Mouse (Mus musculus) ovary, adult 10 weeks (tissue): ENCODE results near the gene Mymx. TPM values are rescaled to one million over a fixed set of nuclear protein-coding genes. Genes with fewer than 3 reads are reported as not detected.

Experiments
- polyA plus RNA-seq: library from polyadenylated mRNA; stranded (reverse); fragments of 350-450 nt; fragmentation: Illumina TruSeq; extraction: RNeasy Lipid Tissue Mini Kit (QIAGEN cat#74804); gene quantifications from one replicate; pipeline ENCODE4 v1.2.3, GENCODE M21; 2014

Gene Mymx
- not detected for polyA plus RNA-seq

DNA sequence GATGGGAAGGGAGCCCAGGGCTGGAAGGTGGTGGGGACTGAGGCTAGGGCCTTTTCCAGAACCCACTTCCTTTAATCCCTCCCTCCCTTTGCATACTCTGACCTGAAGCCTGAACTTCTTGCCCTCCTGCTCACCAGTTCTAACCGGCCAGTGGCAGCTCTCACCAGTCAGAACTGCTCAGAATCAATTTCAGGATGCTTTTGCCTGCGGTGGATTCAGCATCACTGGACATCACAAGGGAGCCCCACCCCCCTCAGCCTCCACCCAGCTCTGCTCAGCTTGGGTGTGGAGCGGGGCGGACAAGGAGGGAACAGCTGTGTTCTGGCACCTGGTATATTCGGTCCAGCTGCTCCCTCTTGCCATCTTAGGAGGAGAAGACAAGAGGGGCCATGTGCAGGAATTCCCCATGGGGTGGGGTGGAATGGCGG is at the start of gene Mymx:
Gene Mymx, minus strand, starts transcription at position 226 of the 428 bp plus-strand sequence.

DNA sequence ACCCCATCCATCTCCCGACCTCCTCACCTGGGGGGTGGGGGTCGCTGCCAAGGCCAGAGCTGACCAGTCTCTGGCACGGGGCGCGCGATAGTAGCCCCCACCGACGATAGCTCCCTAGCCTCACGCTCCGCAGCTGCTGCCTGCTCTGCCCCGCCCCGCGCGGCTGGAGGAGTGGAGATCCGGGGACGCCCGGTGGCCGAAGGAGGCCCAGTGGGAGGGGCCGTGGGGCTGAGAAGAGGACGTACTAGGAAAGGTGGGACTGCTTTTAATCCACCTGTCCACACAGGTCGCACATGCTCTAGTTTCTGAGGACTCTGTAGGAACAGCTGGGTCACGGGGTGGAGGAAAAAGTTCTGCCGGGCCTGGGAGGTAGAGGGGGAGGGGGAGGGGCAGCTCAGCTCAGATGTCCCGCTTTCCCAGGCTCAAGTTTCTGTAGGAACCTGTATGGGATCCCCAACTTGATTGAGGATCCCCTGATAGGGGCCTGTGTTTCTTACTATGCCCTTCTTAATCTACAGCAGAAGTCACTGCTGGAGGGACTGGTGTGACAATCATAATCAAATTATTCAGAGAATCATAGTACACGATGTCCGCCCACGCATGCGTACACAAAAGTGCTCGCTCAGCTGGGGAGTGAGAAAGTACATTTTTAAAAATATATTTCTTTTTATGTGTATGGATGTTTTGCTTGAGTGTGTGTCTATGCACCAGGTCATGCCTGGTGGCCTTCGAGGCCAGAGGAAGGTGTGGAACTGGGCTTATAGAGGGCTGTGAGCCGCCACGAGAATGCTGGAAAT is 2.3 kb downstream of the Mymx start, which contains the start of gene Slc29a1:
Gene Slc29a1, minus strand, starts transcription at position 161 of the 797 bp plus-strand sequence.

GRCm38 (mm10) chr17:45573087-45573779 is 28.7 kb downstream of the Mymx start, which contains the start of gene Hsp90ab1:
Gene Hsp90ab1, minus strand, starts transcription at chr17:45573271.

GRCm38 (mm10) chr17:45563655-45564530 is 38.0 kb downstream of the Mymx start, which contains the start of gene Slc35b2:
Gene Slc35b2, plus strand, starts transcription at chr17:45563874.

GRCm38 (mm10) chr17:45555452-45556106 is 46.3 kb downstream of the Mymx start, which contains the start of gene Nfkbie:
Gene Nfkbie, plus strand, starts transcription at chr17:45555703.

Other genes with a start within 250 kb of the Mymx start
- gene Cdc5l, start 168.4 kb downstream of the Mymx start, polyA plus RNA-seq: 85.7 TPM
- 0.51 TPM for gene Spats1, start 126.7 kb downstream of the Mymx start, polyA plus RNA-seq
- not detected for gene Aars2, start 95.3 kb downstream of the Mymx start, polyA plus RNA-seq
- gene Tcte1, start 78.7 kb downstream of the Mymx start, polyA plus RNA-seq: 1.5 TPM
- 0.46 TPM for gene Tmem151b, start 52.4 kb downstream of the Mymx start, polyA plus RNA-seq
- gene Nfkbie, start 46.4 kb downstream of the Mymx start, polyA plus RNA-seq: 1.00 TPM
- 3.2 TPM for gene Slc35b2, start 38.2 kb downstream of the Mymx start, polyA plus RNA-seq
- 3,146 TPM for gene Hsp90ab1, start 28.8 kb downstream of the Mymx start, polyA plus RNA-seq
- 9.0 TPM for gene Slc29a1, start 2.5 kb downstream of the Mymx start, polyA plus RNA-seq
- 0.29 TPM for gene Capn11, start 57.2 kb upstream of the Mymx start, polyA plus RNA-seq
- gene Mrpl14, start 84.2 kb upstream of the Mymx start, polyA plus RNA-seq: 1.3 TPM
- 4.7 TPM for gene Tmem63b, start 84.8 kb upstream of the Mymx start, polyA plus RNA-seq
- gene 1600014C23Rik, start 131.7 kb upstream of the Mymx start, polyA plus RNA-seq: not detected